Mouse (Mus musculus) small intestine, adult 2 months (tissue): Measurements from ENCODE around the gene Mylpf. TPM values are rescaled to one million over a fixed set of nuclear protein-coding genes. Genes with fewer than 3 reads are reported as not detected.

Experiments used
- H3K27ac ChIP-seq: fragments of 200-500 bp; 2 replicates; pipeline ENCODE4 v1.5.1; 2012; ENCODE audit warnings: low read depth, low read length, control low read depth, inconsistent platforms; ENCODE audit not compliant: insufficient read depth
- H3K27me3 ChIP-seq: fragments of 200-500 bp; 2 replicates; pipeline ENCODE4 v1.6.1; 2012; ENCODE audit warnings: mild to moderate bottlenecking, moderate library complexity, low read length, inconsistent platforms; ENCODE audit not compliant: control insufficient read depth, insufficient read depth
- H3K36me3 ChIP-seq: fragments of 200-500 bp; 2 replicates; pipeline ENCODE4 v1.6.1; 2012; ENCODE audit warnings: mild to moderate bottlenecking, low read length, control low read depth, inconsistent platforms; ENCODE audit not compliant: control insufficient read depth, insufficient read depth
- H3K4me1 ChIP-seq: fragments of 200-500 bp; 2 replicates; pipeline ENCODE4 v1.6.1; 2012; ENCODE audit warnings: low read length, inconsistent platforms, mixed read lengths; ENCODE audit not compliant: control insufficient read depth, insufficient read depth, insufficient read length
- H3K4me3 ChIP-seq: fragments of 200-500 bp; 2 replicates; pipeline ENCODE4 v1.5.1; 2012; ENCODE audit warnings: low read depth, mild to moderate bottlenecking, control low read depth, inconsistent platforms, low read length, moderate library complexity
- CTCF ChIP-seq: fragments of 200-500 bp; IDR thresholded peaks from 2 replicates; pipeline ENCODE4 v1.5.1; 2012; ENCODE audit warnings: low read depth, mild to moderate bottlenecking, control low read depth, inconsistent platforms, low read length, moderate library complexity, mixed read lengths; ENCODE audit not compliant: insufficient replicate concordance, insufficient read length; ENCODE audit errors: extremely low read depth
- POLR2A ChIP-seq: fragments of 200-500 bp; IDR thresholded peaks from 2 replicates; pipeline ENCODE4 v1.6.1; 2012; ENCODE audit warnings: low read depth, mild to moderate bottlenecking, control low read depth, inconsistent platforms, low read length, moderate library complexity
- WGBS: fragments of 180-500 bp; shearing (Covaris S2); methylation state at CpG from one replicate; pipeline ENCODE4 v1.1.7; 2018; 5-methylcytosine and 5-hydroxymethylcytosine counted together
- polyA plus RNA-seq: library from polyadenylated mRNA; depleted of rRNA; stranded (reverse); fragments of >200 nt; gene quantifications from 2 replicates; pipeline ENCODE4 v1.2.3, GENCODE M21; 2012; rRNA removed

The Mylpf gene
- polyA plus RNA-seq, 1 experiment: 1.3 TPM

DNA sequence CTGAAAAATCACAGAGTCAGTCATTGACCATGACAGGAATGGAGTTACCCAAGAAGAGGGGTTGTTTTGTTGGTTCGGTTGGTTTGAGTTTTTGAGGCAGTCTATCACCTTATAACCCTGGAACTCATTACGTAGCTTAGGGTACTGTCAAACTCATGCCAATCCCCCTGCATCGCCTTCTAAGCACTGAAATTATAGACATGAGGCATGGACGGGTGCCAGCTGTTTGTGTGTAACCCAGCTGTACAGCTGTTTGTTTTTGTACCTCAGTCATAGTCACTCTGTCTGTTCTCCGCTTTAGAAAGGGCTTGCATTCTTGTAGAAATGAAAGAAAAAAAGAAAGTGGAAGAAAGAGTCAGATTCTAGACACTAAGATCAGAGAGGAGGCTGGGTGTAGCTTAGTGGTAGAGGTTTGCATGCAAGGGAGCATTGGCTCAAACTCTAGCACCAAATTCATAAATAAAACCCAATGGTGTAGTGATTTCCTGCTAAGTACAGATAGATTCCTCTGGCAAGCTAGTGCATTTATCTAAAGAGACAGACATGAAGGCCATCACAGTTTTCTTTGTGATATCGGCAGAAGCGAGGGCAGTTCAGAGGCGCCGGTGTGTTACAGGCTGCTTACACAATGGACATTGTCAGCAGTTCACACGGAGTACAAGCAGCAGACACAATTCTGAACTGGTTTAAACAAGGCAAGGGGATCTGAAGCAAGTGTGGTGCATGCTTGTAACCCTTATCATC, 53.7 kb downstream of the Mylpf start:
- no peak for TF ChIP-seq CTCF
- Histone ChIP-seq H3K36me3 (no peaks in the 10 kb centered on the region), H3K27me3 (no peaks in the 10 kb centered on the region), H3K4me3 (no peak overlapping the region), H3K27ac (no peak overlapping the region), H3K4me1 (peaks cover 9% of the 10 kb centered on the region; the same call in 1 of the 2 replicates)
- 83% methylated on average over 10 of the region's 10 CpGs for WGBS

DNA sequence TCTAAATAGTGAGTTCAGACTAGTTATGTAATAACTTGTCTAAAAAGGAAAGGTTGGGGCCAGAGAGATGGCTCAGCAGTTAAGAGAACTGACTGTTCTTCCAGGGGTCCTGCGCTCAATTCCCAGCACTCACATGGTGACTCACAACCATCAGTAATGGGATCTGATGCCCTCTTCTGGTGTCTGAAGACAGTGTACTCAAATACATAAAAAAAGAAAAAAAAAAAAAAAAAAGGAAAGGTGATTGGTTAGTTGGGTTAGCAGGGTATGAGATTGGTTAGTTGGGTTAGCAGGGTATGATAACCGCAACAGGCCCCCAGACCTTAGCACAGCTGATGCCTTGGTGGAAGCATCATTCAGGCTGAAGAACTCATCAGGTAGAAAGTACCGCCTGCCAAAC, 54.8 kb downstream of the Mylpf start:
- no peak overlapping the region for H3K4me3 ChIP-seq
- H3K4me1 ChIP-seq: peaks cover 9% of the 10 kb centered on the region; the same call in 1 of the 2 replicates
- 93% methylated on average over 3 of the region's 3 CpGs for WGBS
- no peak overlapping the region for H3K27ac ChIP-seq
- H3K36me3 ChIP-seq: 0 out of 2 replicates have a peak, but pooled peaks cover 1% of the 10 kb centered on the region
- TF ChIP-seq CTCF (no peak), POLR2A (no peak)
- H3K27me3 ChIP-seq: no peaks in the 10 kb centered on the region

Other genes with a start within 250 kb of the Mylpf start
- 157 and 467 TPM in 2 replicates for gene Cdipt, start 233.0 kb upstream of the Mylpf start, polyA plus RNA-seq
- gene Cdiptos, start 232.8 kb upstream of the Mylpf start, polyA plus RNA-seq: 0.15 and 0.74 TPM in 2 replicates
- gene Mvp, start 194.3 kb upstream of the Mylpf start, polyA plus RNA-seq: 148 and 353 TPM in 2 replicates
- gene Pagr1b, start 192.4 kb upstream of the Mylpf start, polyA plus RNA-seq: 0.76 and 2.9 TPM in 2 replicates
- 1.6 and 3.7 TPM in 2 replicates for gene Pagr1a, start 191.5 kb upstream of the Mylpf start, polyA plus RNA-seq
- 9.5 and 26.4 TPM in 2 replicates for gene Gm42742, start 187.8 kb upstream of the Mylpf start, polyA plus RNA-seq
- 1.3 and 2.7 TPM in 2 replicates for gene Prrt2, start 187.7 kb upstream of the Mylpf start, polyA plus RNA-seq
- gene Maz, start 181.9 kb upstream of the Mylpf start, polyA plus RNA-seq: 103 and 248 TPM in 2 replicates
- 3.7 and 5.8 TPM in 2 replicates for gene Kif22, start 166.4 kb upstream of the Mylpf start, polyA plus RNA-seq
- 4,647 and 5,350 TPM in 2 replicates for gene Zg16, start 121.6 kb upstream of the Mylpf start, polyA plus RNA-seq
- gene AI467606, start 117.5 kb upstream of the Mylpf start, polyA plus RNA-seq: 21.2 and 22.7 TPM in 2 replicates
- 0.37 and 1.7 TPM in 2 replicates for gene Qprt, start 86.7 kb upstream of the Mylpf start, polyA plus RNA-seq
- 2.4 and 3.9 TPM in 2 replicates for gene Spn, start 71.1 kb upstream of the Mylpf start, polyA plus RNA-seq
- 7.6 and 13.9 TPM in 2 replicates for gene Cd2bp2, start 12.8 kb upstream of the Mylpf start, polyA plus RNA-seq
- gene Tbc1d10b, start 422 bp upstream of the Mylpf start, polyA plus RNA-seq: 17.5 and 44.1 TPM in 2 replicates
- gene Zfp553, start 24.2 kb downstream of the Mylpf start, polyA plus RNA-seq: 4.9 and 8.1 TPM in 2 replicates
- 14.3 and 34.1 TPM in 2 replicates for gene Sept1, start 24.2 kb downstream of the Mylpf start, polyA plus RNA-seq
- gene Zfp771, start 35.4 kb downstream of the Mylpf start, polyA plus RNA-seq: 100.0 and 118 TPM in 2 replicates
- 56.3 and 62.1 TPM in 2 replicates for gene Dctpp1, start 51.8 kb downstream of the Mylpf start, polyA plus RNA-seq
- gene Sephs2, start 65.2 kb downstream of the Mylpf start, polyA plus RNA-seq: 44.5 and 81.9 TPM in 2 replicates
- gene Itgal, start 87.4 kb downstream of the Mylpf start, polyA plus RNA-seq: 5.7 and 12.5 TPM in 2 replicates
- gene Zfp768, start 136.7 kb downstream of the Mylpf start, polyA plus RNA-seq: 27.3 and 47.4 TPM in 2 replicates
- 15.0 and 35.5 TPM in 2 replicates for gene Zfp747, start 167.2 kb downstream of the Mylpf start, polyA plus RNA-seq
- 4.5 and 7.3 TPM in 2 replicates for gene 9130019O22Rik, start 178.3 kb downstream of the Mylpf start, polyA plus RNA-seq
- gene E430018J23Rik, start 184.7 kb downstream of the Mylpf start, polyA plus RNA-seq: 6.5 and 12.8 TPM in 2 replicates
- gene Zfp764, start 197.9 kb downstream of the Mylpf start, polyA plus RNA-seq: 3.5 and 5.8 TPM in 2 replicates
- 14.1 and 29.6 TPM in 2 replicates for gene Zfp688, start 213.2 kb downstream of the Mylpf start, polyA plus RNA-seq
- 2.0 and 2.9 TPM in 2 replicates for gene Zfp689, start 240.3 kb downstream of the Mylpf start, polyA plus RNA-seq